ENCODE assay signal across 14 mouse cellular contexts in the genomic region with DNA sequence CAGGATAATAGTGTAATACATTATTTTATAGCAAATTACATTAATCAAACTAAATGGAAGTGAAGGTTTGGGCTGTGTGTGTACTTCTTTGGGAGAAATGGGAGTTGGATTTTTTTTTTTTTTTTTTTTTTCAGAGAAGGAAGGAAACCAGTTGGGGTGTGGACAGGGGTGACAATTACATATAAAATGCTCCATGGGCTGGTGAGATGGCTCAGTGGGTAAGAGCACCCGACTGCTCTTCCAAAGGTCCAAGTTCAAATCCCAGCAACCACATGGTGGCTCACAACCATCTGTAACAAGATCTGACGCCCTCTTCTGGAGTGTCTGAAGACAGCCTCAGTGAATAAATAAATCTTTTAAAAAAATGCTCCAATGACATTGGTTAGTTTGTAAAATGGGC.
"Had no signal": no experiment of that assay in that cellular context is flagged by ENCODE, and none has a peak within 500 bp of the region (broad histone marks: within the 10 kb centered on the region; RNA-seq: fewer than 3 reads in every experiment).

No protein-coding gene starts in this region.

- H3K4me2 ChIP-seq: lung, embryonic 15.5 days; midbrain, embryonic 11.5 days; midbrain, embryonic 13.5 days; midbrain, embryonic 15.5 days; neural tube, embryonic 12.5 days had no signal

- H3K4me3 ChIP-seq: lung, embryonic 15.5 days; megakaryocyte, embryonic 14.5 days; midbrain, embryonic 13.5 days; midbrain, embryonic 15.5 days; neural tube, embryonic 12.5 days had no signal

- H3K9ac ChIP-seq: lung, embryonic 15.5 days; midbrain, embryonic 13.5 days; midbrain, embryonic 15.5 days; neural tube, embryonic 12.5 days had no signal

- H3K36me3 ChIP-seq: midbrain, embryonic 15.5 days had no signal

- H3K9me3 ChIP-seq: lung, embryonic 15.5 days; megakaryocyte, embryonic 14.5 days; midbrain, embryonic 13.5 days; midbrain, embryonic 15.5 days; neural tube, embryonic 12.5 days had no signal

- DNase-seq: lung, adult 2 months; lung, postnatal 14 days; lung, postnatal 36 days; right cerebral cortex, postnatal 14 days; thymus, adult 18-20 months; thymus, postnatal 14 days; thymus, postnatal 36 days had no signal

- H3K27ac ChIP-seq: lung, embryonic 15.5 days; macrophage; midbrain, embryonic 13.5 days; midbrain, embryonic 15.5 days; neural tube, embryonic 12.5 days had no signal

- H3K4me1 ChIP-seq: neural tube, embryonic 12.5 days had no signal

- H3K27me3 ChIP-seq: lung, embryonic 15.5 days; megakaryocyte, embryonic 14.5 days; midbrain, embryonic 13.5 days; midbrain, embryonic 15.5 days; neural tube, embryonic 12.5 days had no signal
